Mouse (Mus musculus): ENCODE data around the gene Ahsa2. TPM values are rescaled to one million over a fixed set of nuclear protein-coding genes. Genes with fewer than 3 reads are reported as not detected.
A peak's percentile ranks its signal among the peaks of the same experiment; 100 is the strongest.
"Not testable (repeated sequence)": the region's sequence is repeated elsewhere in the genome, so short reads cannot be mapped to it uniquely, and the experiment has no call there.

Gene Ahsa2
- 56.7 and 62.4 TPM in 2 replicates for polyA plus RNA-seq (2015; fragmentation: Nextera tagmentation; extraction: Ambion mirVana)

GRCm38 (mm10) chr11:23497718-23498509 is at the start of gene Ahsa2:
Gene Ahsa2, minus strand, starts transcription at chr11:23498030.
- H3K36me3 ChIP-seq = peaks cover 19% of the 10 kb centered on the region
- H3K9me3 ChIP-seq (replicated peaks) = no peaks in the 10 kb centered on the region
- peak within 1 kb of the TSS; percentile 95 for H3K4me3 ChIP-seq
- ATAC-seq (replicated peaks; ENCODE audit: insufficient number of reproducible peaks, insufficient read depth, low FRiP score, low read depth) = peak; percentile 96
- H3K27ac ChIP-seq = peak within 1 kb of the TSS; percentile 98
- peak within 1 kb of the TSS; percentile 75 for H3K4me2 ChIP-seq
- no peaks in the 10 kb centered on the region for H3K27me3 ChIP-seq
- peak within 1 kb of the TSS; percentile 95 for H3K9ac ChIP-seq
- H3K4me1 ChIP-seq (replicated peaks) = peaks cover 21% of the 10 kb centered on the region
- WGBS = under 1% methylated on average over 61 of the region's 66 CpGs

DNA sequence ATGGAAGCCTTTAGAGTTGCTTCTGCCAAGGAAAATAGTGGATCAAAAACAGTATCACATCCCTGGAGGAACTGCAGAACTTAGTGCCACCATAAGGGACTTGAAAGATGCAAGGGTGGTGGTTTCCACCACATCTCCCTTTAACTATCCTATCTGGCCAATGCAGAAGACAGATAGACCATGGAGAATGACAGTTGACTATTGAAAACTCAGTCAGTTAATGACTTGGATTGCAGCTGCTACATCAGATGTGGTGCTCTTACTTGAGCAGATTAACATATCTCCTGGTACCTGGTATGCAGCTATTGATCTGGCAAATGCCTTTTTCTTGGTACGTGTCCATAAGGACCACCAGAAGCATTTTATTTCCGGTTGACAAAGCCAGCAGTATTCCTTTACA is 39.6 kb upstream of the Ahsa2 start:
- no peak overlapping the region for H3K4me3 ChIP-seq
- H3K9me3 ChIP-seq (replicated peaks) = no peaks in the 10 kb centered on the region
- H3K9ac ChIP-seq = no peak overlapping the region
- H3K27ac ChIP-seq = no peak overlapping the region
- WGBS = 81% methylated on average over 2 of the region's 2 CpGs
- ATAC-seq (replicated peaks; ENCODE audit: insufficient number of reproducible peaks, insufficient read depth, low FRiP score, low read depth) = no peak
- H3K4me2 ChIP-seq = no peak overlapping the region
- no peaks in the 10 kb centered on the region for H3K4me1 ChIP-seq (replicated peaks)
- H3K27me3 ChIP-seq = no peaks in the 10 kb centered on the region
- H3K36me3 ChIP-seq = no peaks in the 10 kb centered on the region

DNA sequence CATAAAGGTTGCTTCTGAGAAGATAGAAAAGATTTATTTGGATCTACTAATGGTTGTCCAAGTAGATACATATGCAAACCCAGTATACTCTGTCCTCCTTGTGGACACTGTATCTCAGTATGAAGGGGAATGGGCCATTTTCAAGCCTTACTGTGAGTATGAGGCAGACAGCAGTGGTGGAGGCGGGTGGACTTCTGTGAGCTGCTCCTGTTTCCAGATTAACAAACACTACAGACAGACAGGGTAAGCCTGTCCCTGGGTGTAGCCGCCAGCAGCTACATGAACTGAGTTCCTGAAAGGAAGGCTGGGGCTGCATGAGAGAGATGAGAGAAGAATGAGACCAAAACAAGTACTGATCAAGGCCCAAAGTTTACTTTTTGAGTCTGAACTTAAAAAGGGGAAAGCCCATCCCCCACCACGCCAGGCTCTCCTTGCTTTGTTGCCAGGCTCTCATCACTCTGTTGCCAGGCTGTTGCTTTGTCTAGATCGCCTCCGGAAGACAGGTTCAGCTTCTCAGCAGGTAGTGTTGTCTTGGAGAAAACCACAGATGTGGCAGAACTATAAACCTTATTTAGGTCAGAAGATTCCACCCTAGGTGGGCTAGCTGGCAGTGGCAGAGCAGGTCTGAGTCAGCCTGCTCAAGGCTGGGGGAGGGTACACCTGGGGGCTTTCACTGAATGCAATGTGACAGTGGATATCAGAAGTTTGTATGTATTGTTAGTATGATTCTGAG is 22.8 kb upstream of the Ahsa2 start, which contains the start of gene 1700093K21Rik:
TSS of gene 1700093K21Rik (minus strand) at position 683 of the 733 bp plus-strand sequence.
- H3K36me3 ChIP-seq = no peaks in the 10 kb centered on the region
- no peak within 1 kb of the TSS for H3K4me2 ChIP-seq
- H3K27me3 ChIP-seq = no peaks in the 10 kb centered on the region
- no peaks in the 10 kb centered on the region for H3K4me1 ChIP-seq (replicated peaks)
- no peak within 1 kb of the TSS for H3K27ac ChIP-seq
- WGBS = 46% methylated on average over 5 of the region's 5 CpGs
- no peak within 1 kb of the TSS for H3K9ac ChIP-seq
- ATAC-seq (replicated peaks; ENCODE audit: insufficient number of reproducible peaks, insufficient read depth, low FRiP score, low read depth) = no peak
- 0 out of 2 replicates have a peak, but pooled peaks cover 2% of the 10 kb centered on the region for H3K9me3 ChIP-seq (replicated peaks)
- H3K4me3 ChIP-seq = no peak within 1 kb of the TSS

DNA sequence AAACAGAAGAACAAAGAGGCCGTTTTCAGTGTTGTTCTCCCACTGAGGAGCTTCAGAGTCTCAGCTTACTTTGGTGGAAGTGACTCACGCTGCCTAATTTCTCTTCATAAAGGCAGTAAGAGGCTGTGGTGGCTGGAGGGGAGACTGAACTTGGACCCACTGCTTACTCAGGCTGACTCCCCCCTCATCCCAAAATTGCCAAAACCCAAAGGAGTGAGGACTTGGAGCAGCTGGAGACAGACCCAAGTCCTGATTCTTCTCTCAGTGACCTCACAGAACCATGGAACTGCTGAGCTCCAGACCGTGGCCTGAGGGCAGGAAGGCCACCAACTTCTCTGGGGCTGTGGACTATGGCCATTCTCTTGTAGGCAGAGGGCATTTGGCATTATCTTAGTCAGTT is 21.2 kb upstream of the Ahsa2 start:
- Histone ChIP-seq H3K9me3 (replicated peaks) (no peaks in the 10 kb centered on the region), H3K4me1 (replicated peaks) (no peaks in the 10 kb centered on the region), H3K4me3 (no peak overlapping the region), H3K4me2 (no peak overlapping the region), H3K27ac (no peak overlapping the region), H3K36me3 (no peaks in the 10 kb centered on the region), H3K9ac (no peak overlapping the region), H3K27me3 (no peaks in the 10 kb centered on the region)
- WGBS = 79% methylated on average over 3 of the region's 3 CpGs
- no peak for ATAC-seq (replicated peaks; ENCODE audit: insufficient number of reproducible peaks, insufficient read depth, low FRiP score, low read depth)

GRCm38 (mm10) chr11:23515315-23515714 is 17.5 kb upstream of the Ahsa2 start:
- WGBS = 69% methylated on average over 2 of the region's 2 CpGs

GRCm38 (mm10) chr11:23514785-23515184 is 17.0 kb upstream of the Ahsa2 start:
- not testable (repeated sequence) for H3K4me1 ChIP-seq (replicated peaks); H3K27ac ChIP-seq; H3K9me3 ChIP-seq (replicated peaks); H3K4me3 ChIP-seq; H3K4me2 ChIP-seq; H3K27me3 ChIP-seq; H3K9ac ChIP-seq; ATAC-seq (replicated peaks; ENCODE audit: insufficient number of reproducible peaks, insufficient read depth, low FRiP score, low read depth); H3K36me3 ChIP-seq
- 61% methylated on average over 4 of the region's 4 CpGs for WGBS

More at GRCm38 (mm10) chr11:23515315-23515714, 17.5 kb upstream of the Ahsa2 start:
- no peak overlapping the region for H3K4me3 ChIP-seq
- no peaks in the 10 kb centered on the region for H3K9me3 ChIP-seq (replicated peaks)
- no peak overlapping the region for H3K9ac ChIP-seq
- H3K27ac ChIP-seq = no peak overlapping the region
- no peaks in the 10 kb centered on the region for H3K36me3 ChIP-seq
- H3K4me1 ChIP-seq (replicated peaks) = no peaks in the 10 kb centered on the region
- H3K27me3 ChIP-seq = no peaks in the 10 kb centered on the region
- no peak overlapping the region for H3K4me2 ChIP-seq
- ATAC-seq (replicated peaks; ENCODE audit: insufficient number of reproducible peaks, insufficient read depth, low FRiP score, low read depth) = no peak

DNA sequence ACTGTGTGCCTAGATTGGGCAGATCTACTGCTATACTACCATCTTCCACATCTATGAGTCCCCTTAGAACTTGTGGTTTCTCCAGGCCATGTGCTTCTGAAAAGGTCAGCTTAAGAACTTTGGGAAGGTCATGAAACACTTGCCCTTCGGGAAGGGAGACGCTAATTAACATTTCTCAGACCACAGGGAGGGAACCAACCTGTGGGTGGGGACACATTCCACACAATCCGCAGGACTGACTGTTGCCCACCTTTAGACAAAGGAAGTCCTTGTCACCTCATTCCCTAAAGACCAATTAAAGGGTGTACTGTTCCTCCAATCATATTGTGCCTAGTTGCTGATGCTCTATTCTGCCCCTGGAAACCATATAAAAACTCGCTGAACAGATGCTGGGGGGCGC is 7.0 kb upstream of the Ahsa2 start:
- H3K4me2 ChIP-seq; H3K9me3 ChIP-seq (replicated peaks); H3K27me3 ChIP-seq; H3K4me1 ChIP-seq (replicated peaks); ATAC-seq (replicated peaks; ENCODE audit: insufficient number of reproducible peaks, insufficient read depth, low FRiP score, low read depth); H3K36me3 ChIP-seq; H3K4me3 ChIP-seq; H3K9ac ChIP-seq; H3K27ac ChIP-seq: not testable (repeated sequence)
- 81% methylated on average over 5 of the region's 5 CpGs for whole genome bisulfite sequencing

DNA sequence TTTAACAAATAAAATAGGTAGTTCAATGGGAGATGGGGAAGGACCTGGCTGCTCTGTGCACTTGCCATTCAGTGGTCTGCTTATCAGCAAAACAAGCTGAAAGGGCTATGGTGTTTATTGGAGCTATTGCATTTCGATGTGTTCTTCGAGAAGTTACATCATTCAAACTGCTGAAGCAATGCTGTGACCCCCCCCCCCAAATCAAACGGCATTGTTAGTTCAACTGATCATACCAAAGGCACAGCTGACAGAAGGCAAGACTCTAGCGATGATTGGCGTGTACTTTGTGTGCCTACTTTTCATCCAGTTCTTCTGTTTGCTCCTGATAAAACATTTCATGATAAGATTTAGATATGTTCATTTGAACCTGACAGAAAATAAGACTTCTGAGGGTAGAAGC is 779 bp upstream of the Ahsa2 start:
- Histone ChIP-seq H3K4me3 (peak overlapping the region; percentile 95), H3K27ac (peak overlapping the region; percentile 59), H3K4me2 (peak overlapping the region; percentile 75), H3K27me3 (no peaks in the 10 kb centered on the region), H3K9me3 (replicated peaks) (no peaks in the 10 kb centered on the region), H3K36me3 (peaks cover 12% of the 10 kb centered on the region), H3K4me1 (replicated peaks) (peaks cover 21% of the 10 kb centered on the region), H3K9ac (peak overlapping the region; percentile 52; the same call in 1 of the 2 replicates)
- ATAC-seq (replicated peaks; ENCODE audit: insufficient number of reproducible peaks, insufficient read depth, low FRiP score, low read depth) = no peak
- WGBS = 45% methylated on average over 5 of the region's 5 CpGs

DNA sequence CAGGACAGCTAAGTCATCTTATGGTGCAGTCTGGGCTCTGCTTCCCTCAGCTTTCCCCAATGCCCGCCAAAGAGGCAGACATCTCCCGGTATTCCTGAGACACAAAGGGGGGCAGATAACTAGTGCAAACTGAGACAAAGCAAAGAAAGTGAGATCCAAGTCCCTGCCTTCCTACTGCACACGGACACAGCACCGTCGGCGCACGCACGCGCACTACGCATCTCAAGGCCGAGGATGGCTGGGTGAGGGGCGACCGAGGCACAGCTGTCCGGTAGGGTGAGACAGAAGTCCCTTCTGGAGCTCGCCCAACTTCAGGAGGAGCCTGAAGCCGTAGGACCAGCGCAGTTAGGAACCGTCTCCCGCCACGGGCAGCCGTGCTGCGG is 504 bp downstream of the Ahsa2 start:
- H3K27ac ChIP-seq = peak overlapping the region; percentile 98
- no peaks in the 10 kb centered on the region for H3K27me3 ChIP-seq
- H3K4me3 ChIP-seq = peak overlapping the region; percentile 95
- peaks cover 24% of the 10 kb centered on the region for H3K36me3 ChIP-seq
- peak overlapping the region; percentile 75 for H3K4me2 ChIP-seq
- H3K9ac ChIP-seq = peak overlapping the region; percentile 95
- H3K9me3 ChIP-seq (replicated peaks) = no peaks in the 10 kb centered on the region
- ATAC-seq (replicated peaks; ENCODE audit: insufficient number of reproducible peaks, insufficient read depth, low FRiP score, low read depth) = peak; percentile 78
- peaks cover 21% of the 10 kb centered on the region for H3K4me1 ChIP-seq (replicated peaks)
- WGBS = under 1% methylated on average over 22 of the region's 22 CpGs

GRCm38 (mm10) chr11:23496661-23497060 is 1.2 kb downstream of the Ahsa2 start:
- H3K27ac ChIP-seq = peak overlapping the region; percentile 98
- no peaks in the 10 kb centered on the region for H3K9me3 ChIP-seq (replicated peaks)
- H3K4me2 ChIP-seq = peak overlapping the region; percentile 75
- no peak for ATAC-seq (replicated peaks; ENCODE audit: insufficient number of reproducible peaks, insufficient read depth, low FRiP score, low read depth)
- H3K4me1 ChIP-seq (replicated peaks) = peaks cover 21% of the 10 kb centered on the region
- WGBS = 56% methylated on average over 6 of the region's 6 CpGs
- H3K9ac ChIP-seq = peak overlapping the region; percentile 95
- no peaks in the 10 kb centered on the region for H3K27me3 ChIP-seq
- H3K36me3 ChIP-seq = peaks cover 30% of the 10 kb centered on the region
- peak overlapping the region; percentile 95 for H3K4me3 ChIP-seq

GRCm38 (mm10) chr11:23495231-23495630 is 2.6 kb downstream of the Ahsa2 start:
- 94% methylated on average over 6 of the region's 6 CpGs for WGBS

More at GRCm38 (mm10) chr11:23495231-23495630, 2.6 kb downstream of the Ahsa2 start:
- Histone ChIP-seq H3K27me3 (no peaks in the 10 kb centered on the region), H3K27ac (no peak overlapping the region), H3K36me3 (peaks cover 44% of the 10 kb centered on the region), H3K4me3 (no peak overlapping the region), H3K9ac (no peak overlapping the region), H3K4me2 (no peak overlapping the region), H3K9me3 (replicated peaks) (no peaks in the 10 kb centered on the region), H3K4me1 (replicated peaks) (peaks cover 21% of the 10 kb centered on the region)
- no peak for ATAC-seq (replicated peaks; ENCODE audit: insufficient number of reproducible peaks, insufficient read depth, low FRiP score, low read depth)

Data from heart, embryonic 15.5 days (tissue).